Mouse (Mus musculus) induced T-regulatory cell, adult 2 months (primary cell): Measurements from ENCODE around the gene Dstyk.
"Not testable (repeated sequence)": the region's sequence is repeated elsewhere in the genome, so short reads cannot be mapped to it uniquely, and the experiment has no call there.

Experiments used
- DNase-seq: peaks from one replicate; pipeline ENCODE4 v3.0.0-alpha.2; 2012; ENCODE audit warnings: low read depth

The Dstyk gene

DNA sequence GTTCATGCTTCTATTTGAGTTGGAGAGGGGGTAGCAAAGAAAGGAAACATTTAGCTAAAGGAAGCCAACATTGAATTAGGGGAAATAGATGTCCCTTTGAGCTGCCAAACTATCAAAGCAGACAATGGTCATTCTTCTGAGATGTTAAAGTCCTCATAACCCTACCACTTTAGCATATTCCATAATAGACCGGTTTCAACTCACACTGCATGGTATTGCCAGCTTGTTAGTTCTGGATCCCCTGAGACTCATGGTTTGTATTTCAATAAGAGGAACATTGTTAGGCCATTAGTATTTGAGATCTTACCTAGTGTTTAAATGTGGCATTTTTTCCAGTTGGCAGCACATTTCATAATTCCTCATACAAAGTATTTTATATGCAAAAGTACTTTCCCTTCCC, 19.6 kb downstream of the Dstyk start:
- no peak for DNase-seq

DNA sequence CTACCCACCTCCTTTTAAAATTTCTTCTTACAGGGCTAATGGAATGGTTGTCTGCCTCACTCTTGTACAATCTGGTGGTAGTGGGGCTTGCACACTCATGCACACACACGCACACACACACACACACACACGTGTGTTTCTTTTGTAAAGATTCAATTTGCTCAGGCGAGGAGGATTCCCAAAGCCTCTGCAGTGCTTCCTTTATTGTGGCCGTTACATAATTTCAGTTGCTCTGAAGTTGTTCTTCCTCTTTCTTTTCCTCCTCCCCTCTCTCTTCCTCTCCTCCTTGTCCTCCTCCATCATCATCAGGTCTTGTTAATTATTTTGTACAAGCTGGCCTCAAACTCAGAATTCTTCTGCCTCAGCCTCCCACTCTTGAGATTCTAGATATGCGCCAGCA, 20.0 kb downstream of the Dstyk start:
- DNase-seq: no peak

DNA sequence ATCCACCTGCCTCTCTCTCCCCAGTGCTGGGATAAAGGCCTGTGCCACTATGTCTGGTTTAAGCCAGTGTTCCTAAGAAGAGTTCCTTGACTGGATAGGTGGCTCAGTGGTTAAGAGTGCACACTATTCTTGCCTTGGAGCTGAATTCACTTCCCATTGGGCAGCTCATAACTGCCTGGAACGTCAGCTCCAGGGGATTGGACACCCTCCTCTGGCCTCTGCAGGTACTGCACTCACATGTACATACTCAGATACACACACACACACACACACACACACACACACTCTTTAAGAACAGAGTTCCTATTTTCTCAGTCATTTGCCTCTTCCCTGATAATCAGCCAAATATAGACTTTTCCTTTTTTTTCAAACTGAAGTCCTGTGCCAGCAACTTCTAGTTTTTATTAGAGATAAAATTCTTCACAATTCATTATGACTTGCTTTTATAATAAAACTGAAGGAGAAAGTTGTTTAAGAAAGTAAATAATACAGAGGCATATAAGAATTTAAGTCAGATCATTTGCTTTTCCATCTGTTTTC, 23.6 kb downstream of the Dstyk start:
- DNase-seq: no peak

DNA sequence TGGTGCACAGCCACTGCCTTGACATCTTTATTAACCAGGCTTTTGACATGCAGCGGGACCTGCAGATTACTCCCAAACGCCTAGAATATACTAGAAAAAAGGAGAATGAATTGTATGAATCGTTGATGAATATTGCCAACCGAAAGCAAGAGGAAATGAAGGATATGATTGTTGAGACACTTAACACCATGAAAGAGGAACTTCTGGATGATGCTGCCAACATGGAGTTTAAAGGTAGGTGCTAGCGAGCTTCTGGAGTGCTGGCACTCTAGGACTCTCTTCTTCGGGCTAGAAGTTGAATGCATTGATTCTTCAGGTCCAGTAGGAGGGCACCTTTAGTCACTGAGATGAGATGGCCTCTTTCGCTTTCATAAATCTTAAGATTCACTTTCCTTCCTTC, 32.4 kb downstream of the Dstyk start:
- DNase-seq: no peak

DNA sequence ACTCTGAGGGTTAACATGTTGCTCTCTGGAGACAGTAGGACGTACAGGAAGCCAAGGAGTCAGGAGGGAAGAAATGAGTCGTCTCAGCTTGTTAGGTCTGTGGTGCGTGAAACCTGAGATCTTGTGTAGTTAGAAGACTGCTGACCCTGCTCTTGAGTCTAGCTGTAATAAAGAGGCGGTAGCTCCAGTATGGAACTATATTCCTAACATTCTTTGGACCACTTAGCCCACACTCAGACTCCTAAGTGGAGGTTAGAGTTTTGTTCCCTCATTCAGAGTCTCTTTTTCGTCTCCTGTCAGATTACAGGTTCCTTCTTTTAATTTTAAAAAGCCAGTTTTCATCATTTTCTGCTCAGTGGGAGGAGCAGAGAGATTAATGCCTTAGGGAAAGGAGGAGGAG, 47.3 kb downstream of the Dstyk start:
- no peak for DNase-seq

DNA sequence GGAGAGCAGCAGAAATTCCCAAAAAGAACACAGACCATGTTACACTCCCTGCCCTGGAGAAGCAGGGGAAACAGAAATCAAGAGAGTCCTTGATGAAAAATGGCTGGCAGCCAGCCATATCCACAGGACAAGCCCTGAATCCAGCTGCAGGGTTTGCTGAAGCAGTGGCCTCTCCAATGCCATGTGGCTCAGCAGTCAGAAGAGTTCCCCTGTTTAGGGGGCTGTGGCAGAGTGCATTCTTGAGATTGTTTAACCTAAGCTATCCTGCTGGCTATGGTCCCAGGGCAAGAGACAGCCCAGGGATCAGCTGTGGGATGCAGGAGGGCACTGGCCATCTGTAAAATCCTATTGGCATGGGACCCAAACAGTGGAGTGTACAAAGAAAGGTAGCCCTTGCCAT, 51.6 kb downstream of the Dstyk start:
- DNase-seq: no peak

DNA sequence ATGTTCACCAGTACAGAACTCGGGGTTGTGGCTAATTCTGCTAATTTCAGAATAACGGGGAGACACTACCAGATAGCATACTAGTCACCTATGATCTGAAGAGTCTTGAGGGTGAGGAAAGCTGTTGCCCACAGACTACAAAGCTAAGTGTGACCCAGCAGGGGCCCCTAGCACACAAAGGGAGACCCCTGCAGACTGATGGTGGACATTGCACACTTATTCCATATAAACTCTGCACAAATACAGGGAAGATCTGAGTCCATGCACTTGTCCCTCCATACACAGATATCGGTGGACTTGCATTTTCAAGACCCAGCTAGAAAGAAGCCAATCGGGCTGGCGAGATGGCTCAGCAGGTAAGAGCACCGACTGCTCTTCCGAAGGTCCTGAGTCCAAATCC, 52.2 kb downstream of the Dstyk start:
- no peak for DNase-seq

DNA sequence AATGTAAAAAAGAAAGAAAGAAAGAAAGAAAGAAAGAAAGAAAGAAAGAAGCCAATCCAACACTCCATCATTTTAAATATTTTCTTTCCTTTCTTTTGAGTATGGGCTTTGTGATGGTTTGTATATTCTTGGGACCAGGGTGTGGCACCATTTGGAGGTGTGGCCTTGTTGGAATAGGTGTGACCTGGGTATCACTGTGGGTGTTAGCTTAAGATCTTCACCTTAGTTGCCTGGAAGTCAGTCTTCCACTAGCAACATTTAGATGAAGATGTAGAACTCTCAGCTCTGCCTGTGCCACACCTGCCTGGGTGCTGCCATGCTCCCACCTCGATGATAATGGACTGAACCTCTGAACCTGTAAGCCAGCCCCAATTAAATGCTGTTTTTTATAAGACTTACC, 52.7 kb downstream of the Dstyk start:
- DNase-seq: not testable (repeated sequence)

DNA sequence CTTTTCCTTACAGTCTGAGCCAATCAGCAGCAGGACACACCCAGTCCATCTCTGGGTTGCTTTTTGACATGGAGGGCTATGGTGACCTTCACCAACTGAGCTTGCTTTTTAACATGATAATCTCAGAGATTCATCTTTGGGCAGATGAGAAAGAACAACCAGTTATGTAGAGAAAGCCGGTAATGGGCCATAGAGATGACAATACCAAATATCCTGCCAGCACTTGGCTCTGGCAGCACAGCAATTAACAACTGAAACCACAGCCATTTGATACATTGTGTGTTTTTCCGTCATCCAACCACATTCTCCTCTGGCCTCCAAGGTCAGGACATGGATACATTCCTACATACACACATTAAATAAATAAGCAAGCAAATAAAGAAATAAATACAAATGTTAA, 53.7 kb downstream of the Dstyk start:
- no peak for DNase-seq

DNA sequence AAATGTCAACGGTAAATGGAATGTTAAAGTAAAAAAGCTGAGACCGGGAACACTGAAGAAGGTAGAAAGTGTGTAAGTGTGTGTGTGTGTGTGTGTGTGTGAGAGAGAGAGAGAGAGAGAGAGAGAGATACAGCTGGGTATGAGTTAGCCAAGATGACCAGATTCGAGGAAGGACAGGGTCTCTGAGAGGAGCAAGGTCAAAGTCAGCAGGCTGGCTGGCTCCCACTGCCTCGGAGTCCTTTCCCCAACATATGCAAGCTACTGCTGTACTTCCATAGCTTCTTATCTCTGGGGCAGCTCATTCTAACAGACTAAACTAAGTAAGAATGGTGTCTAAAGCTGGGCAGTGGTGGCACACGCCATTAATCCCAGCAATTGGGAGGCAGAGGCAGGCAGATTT, 54.1 kb downstream of the Dstyk start:
- no peak for DNase-seq

DNA sequence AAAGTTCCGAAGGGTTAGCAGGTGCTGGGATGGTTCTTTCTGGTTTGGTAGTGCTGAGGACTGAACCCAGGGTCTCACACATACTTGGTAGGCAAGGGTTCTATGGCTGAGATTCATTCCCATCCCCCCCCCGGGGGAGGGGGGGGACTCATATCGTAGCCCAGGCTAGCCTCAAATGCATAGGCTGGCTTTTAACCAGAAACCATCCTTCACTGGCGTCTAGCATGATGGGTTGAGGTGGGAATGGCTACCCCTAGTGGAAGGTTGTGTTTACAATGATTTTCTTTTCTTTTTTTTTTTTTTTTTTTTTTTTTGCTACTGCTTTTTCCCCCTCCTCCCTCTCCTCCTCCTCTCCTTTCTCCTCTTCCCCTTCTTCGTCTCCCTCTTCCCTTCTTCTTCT, 55.2 kb downstream of the Dstyk start:
- DNase-seq: peak; percentile 17

DNA sequence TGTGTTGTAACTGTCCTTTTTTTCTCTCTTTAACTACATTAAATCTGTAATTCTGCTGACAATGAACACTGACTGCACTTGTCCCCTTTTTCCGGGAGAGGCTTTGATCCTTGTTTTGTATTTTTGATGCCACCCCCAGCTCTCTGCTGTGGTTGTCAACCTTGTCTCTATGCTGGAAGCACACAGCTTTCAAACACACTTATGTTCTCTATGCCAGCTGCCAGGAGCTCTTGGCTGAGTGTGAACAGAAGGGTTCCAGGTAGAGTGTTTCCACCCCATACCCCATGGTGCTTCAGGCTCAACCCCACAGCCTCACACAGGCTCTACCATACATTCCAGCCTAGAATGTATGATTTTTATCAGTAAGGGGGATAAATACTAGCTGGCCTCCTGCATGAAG, 57.1 kb downstream of the Dstyk start:
- DNase-seq: no peak

DNA sequence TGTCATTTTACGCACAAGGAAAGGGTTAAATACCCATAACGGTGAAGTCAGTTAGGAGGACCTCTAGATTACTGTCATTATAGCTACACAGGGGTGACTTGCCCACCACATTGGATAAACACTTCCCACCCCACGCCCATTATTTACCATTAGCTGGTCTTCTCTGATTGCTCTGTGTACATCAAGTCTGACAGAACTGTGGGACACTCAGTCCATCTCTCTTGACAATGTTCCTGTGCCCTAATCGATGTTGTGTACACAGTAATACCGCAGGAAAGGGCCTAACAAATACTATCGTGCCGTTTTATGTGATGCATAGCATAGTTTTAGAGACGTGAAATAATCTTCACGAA, 59.2 kb downstream of the Dstyk start:
- no peak for DNase-seq

DNA sequence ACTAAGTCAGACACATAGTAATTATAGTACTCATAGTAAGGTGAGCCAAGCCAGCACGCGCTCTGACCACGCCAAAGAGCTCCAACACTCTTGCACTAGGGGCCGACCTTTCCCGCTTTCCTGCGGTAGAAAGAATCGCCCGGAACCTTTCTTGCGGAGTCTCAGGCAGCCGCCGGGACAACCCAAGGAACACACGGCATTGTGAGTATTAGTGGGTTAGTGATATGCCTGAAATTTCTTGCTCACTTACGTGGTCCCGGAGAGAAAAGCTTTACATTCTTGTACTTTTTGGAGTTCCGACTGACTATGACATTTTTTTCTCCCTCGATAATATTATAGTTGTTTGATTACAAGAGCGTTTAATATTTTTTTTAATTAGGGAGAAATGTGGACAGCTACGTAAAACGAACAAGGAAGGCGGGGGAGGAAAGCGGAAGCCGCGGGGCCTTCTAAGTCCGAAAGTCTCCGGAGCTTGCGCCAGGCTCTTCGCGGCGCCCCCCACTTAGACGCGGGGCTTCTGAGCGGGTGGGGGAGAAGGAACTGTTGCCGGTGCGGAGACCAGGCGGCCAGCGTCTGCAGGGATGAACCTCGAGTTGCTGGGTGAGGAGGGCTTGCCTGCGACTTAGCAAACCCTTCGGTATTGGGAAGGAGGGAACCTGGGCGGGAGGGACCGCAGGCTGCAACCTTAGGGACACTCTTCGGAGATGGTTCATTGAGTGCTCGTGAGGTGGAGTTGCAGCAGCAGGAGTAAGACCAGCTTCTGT, 59.8 kb downstream of the Dstyk start, which contains the start of gene Rbbp5:
Gene Rbbp5 (plus strand): TSS at position 438 of the 764 bp plus-strand sequence.
- peak; percentile 96 for DNase-seq

DNA sequence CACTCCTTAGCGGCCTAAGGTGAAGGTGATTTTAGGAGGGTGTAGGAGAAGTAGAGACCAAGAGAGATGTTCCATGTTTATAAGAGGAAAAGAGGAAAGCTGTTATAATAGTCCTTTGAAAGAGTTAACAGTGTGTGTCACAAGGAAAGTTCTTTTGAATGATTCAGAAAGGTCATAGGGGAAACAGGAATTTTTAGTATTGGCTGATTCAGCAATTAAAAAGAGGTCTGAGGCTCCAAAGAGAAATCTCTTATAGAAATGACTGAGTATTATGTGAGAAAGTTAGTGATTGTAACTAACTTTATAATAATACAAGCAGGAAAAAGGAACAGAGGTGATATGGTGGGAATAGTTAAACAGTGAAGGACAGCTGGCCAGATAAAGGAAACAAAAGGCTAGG, 62.1 kb downstream of the Dstyk start:
- no peak for DNase-seq

DNA sequence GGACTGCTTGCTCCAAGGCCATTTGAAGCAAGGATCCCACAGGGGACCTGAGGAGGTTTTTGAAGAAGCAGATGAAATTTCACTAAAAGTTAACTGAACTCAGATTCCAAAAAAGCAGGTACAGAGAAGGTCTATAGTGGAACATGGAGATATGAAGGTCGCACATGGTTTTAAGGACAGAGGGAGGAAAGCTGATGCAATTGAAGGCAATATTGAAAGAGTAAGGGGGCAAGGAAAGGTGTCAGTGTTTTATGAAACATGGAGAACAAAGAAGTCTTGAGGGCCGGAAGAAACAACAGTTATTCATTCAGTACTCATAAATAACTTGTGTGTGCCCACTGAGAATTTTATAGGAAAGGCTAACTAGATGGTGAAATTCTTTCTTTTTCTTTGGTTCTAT, 64.3 kb downstream of the Dstyk start:
- DNase-seq: no peak

DNA sequence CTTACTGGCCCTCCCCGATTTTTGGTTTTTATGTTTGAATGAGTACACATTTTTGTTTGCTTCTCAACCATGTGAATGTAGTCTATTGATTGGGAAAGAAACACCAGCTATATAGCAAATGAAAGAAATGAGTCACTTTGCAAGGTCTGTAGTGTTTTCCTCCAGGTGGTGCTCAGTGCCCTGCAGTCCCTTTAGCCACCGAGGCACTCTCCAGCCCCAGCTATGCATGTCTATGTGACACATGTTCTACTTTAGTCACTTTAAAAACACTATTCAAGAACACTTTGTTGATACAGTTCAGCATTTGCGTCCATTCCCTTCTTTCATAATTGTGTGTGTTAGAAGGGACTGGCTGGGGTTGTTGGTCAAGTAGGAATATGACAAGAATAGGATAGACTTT, 65.9 kb downstream of the Dstyk start:
- no peak for DNase-seq

DNA sequence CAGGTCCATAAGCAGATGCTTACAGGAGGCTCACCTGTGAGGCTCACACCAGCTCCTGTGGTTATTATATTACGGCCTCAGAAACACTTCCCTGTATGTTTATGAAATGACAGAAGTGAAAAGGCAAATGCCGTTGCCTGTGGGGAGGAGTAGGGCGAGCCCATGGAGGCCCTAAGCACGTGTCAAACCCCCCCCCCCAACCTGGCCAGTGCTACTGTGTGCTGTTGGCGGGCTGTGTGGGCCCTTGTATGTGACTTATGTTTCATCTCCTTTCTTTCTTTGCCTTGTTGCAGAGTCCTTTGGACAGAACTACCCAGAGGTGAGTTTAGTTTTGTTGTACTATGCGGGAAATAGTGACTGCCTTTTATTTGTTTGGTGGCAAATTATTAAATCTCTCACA, 66.4 kb downstream of the Dstyk start:
- DNase-seq: no peak

DNA sequence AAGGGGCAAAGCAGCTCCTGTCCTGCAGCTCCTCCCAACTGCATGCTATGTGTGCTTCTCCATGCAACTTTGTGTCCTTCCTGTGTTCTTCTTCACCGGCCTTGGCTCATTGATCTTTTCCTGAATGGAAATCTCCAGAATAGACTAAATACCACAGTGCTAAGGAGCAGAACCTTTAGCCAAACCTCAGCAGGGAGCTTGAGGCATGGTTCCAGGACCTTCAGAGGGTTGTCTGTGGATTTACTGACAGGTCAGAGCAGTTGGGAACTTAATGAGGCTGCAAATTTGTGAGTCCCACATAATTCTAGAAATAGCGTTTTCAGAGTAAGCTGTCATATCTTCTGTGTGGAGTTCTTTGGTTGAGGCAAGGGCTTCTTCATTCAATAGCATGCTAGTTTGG, 83.2 kb downstream of the Dstyk start:
- DNase-seq: no peak

DNA sequence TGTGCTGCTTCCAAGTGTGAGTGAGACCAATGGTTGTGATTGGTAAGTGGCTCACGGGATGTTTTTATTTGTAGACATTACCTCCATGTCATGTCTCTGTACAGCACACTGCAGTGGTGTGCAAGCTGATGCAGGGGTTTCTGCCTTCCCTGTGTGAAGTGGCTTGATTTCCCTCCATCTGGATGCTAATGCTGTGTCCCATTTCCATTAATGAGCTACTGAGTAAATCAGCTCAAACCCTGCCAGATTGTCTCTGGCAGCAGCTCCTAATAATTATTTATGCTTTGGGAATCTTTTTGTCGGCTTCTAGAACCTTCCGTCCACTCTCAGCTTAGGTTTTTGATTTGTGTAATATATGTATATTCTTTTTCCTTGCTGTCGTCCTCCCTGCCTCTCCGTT, 87.8 kb downstream of the Dstyk start:
- no peak for DNase-seq

DNA sequence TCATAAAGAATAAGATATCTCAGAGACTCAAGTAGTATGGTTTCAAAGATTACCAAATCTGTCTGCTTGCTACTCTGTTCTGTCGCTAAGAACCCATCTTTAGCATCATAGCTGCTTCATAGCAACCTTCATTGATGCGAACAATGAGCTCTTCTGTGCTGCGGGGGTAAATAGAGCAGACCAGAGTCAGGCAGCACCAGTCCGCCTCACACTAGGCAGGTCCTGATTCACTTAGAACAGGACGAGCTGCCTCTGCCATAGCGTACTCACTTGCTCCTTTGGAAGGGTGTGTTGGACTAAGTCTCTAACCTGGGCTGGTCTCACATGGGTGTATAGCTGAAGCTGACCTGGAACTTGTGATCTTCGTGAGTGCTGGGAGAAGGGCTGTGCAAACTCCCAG, 88.7 kb downstream of the Dstyk start, which contains the start of gene Tmem81:
Gene Tmem81 (plus strand): TSS at position 173 of the 400 bp plus-strand sequence.
- DNase-seq: no peak

DNA sequence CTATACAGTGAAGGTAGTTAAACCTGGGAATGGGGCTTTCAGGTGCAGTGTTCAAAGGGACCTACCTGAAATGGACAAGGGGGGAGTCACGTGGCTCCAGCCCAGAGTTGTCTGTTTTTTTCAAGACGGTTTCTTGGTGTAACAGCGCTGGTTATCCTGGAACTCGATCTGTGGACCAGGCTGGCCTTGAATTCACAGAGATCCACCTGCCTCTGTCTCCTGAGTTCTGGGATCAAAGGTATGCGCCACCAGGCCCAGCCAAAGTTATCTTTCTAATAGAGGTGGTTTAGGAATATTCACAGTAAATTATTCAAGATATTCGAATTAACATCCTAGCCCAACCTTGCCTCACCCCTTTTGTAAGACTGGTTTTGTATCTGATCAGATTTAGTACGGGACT, 89.3 kb downstream of the Dstyk start:
- no peak for DNase-seq

DNA sequence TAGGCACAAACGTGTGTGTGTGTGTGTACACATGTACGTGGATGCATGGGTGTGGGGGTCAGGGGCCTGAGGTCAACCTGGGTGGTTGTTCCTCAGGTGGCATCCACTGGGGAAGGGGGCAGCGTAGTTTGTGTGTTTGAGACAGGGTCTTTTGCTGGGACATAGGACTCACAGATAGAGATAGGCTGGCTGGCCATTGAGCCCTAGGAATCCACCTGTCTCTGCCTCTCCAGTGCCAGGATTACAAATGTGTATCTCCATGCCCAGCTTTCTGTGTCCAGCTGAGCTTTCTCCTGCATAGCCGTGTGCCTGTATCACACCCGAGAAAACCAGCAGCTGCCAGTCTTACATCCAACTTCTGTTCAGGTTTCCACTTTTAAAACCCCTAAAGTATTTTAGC, 92.4 kb downstream of the Dstyk start:
- no peak for DNase-seq

DNA sequence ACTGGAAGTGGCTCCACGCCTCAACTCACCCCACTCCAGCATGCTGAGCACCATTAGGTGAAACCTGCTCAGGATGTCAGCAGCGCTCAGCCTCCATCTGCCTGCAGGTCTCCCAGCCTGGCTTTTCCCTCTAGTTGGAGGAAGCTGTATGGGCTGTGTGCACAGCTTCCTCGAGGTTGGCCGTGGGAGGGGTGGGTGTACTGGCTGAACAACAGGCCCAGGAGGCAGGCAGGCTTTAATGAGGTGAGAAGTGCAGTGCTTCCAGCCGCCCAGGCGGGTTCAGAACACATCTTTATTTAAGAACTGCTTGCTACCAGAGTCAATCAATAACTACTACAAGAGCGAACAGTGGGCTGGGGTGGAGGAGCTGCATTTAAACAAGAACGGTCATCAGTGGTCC, 94.2 kb downstream of the Dstyk start:
- no peak for DNase-seq
